Mouse (Mus musculus) limb, embryonic 11.5 days (tissue): Measurements from ENCODE around the gene Nt5dc3. TPM values are rescaled to one million over a fixed set of nuclear protein-coding genes. Genes with fewer than 3 reads are reported as not detected.

Experiments
- ATAC-seq: fragments of 200-750 bp; cut with Nextera tagmentation; 2 replicates; pipeline ENCODE4 v1.8.0; 2017; ENCODE audit warnings: low read depth; ENCODE audit not compliant: insufficient number of reproducible peaks, low FRiP score, low TSS enrichment
- DNase-seq: peaks from one replicate; pipeline ENCODE4 v3.0.0-alpha.2; 2015; ENCODE audit warnings: low spot score
- H3K27ac ChIP-seq: fragments of 300-500 bp; sonication (generic); replicated peaks from 2 replicates; pipeline ENCODE4 v1.5.1; 2014; ENCODE audit warnings: low read depth, mild to moderate bottlenecking, low read length
- H3K27me3 ChIP-seq: fragments of 300-500 bp; sonication (generic); 2 replicates; pipeline ENCODE4 v1.6.1; 2014; ENCODE audit warnings: mild to moderate bottlenecking, low read length, mixed read lengths; ENCODE audit not compliant: control insufficient read depth, insufficient read depth
- H3K36me3 ChIP-seq: fragments of 300-500 bp; sonication (generic); 2 replicates; pipeline ENCODE4 v1.6.1; 2014; ENCODE audit warnings: mild to moderate bottlenecking, low read length, moderate library complexity, mixed read lengths; ENCODE audit not compliant: control insufficient read depth, insufficient read depth
- H3K4me1 ChIP-seq: fragments of 300-500 bp; sonication (generic); 2 replicates; pipeline ENCODE4 v1.6.1; 2014; ENCODE audit warnings: low read length, mixed read lengths; ENCODE audit not compliant: control insufficient read depth, insufficient read depth
- H3K4me2 ChIP-seq: fragments of 300-500 bp; sonication (generic); 2 replicates; pipeline ENCODE4 v1.6.1; 2014; ENCODE audit warnings: low read depth, mild to moderate bottlenecking, moderate library complexity; ENCODE audit not compliant: severe bottlenecking
- H3K4me3 ChIP-seq: fragments of 300-500 bp; sonication (generic); 2 replicates; pipeline ENCODE4 v1.5.1; 2014; ENCODE audit warnings: low read depth, low read length
- H3K9ac ChIP-seq: fragments of 300-500 bp; sonication (generic); 2 replicates; pipeline ENCODE4 v1.6.1; 2014; ENCODE audit warnings: mild to moderate bottlenecking, low read length
- H3K9me3 ChIP-seq: fragments of 300-500 bp; sonication (generic); 2 replicates; pipeline ENCODE4 v1.6.1; 2016; ENCODE audit warnings: low read length; ENCODE audit not compliant: control insufficient read depth
- WGBS: fragments of 180-500 bp; shearing (Covaris S2); extraction: QIAGEN DNeasy Blood & Tissue Kit; methylation state at CpG from one replicate; pipeline ENCODE4 v1.1.7; 2014; 5-methylcytosine and 5-hydroxymethylcytosine counted together
- polyA plus RNA-seq: library from polyadenylated mRNA; unstranded; fragments of >200 nt; fragmentation: Nextera tagmentation; extraction: Ambion mirVana; gene quantifications from 2 replicates; pipeline ENCODE4 v1.2.1, GENCODE M21; 2014

Nt5dc3 gene
- 0.49 and 0.58 TPM in 2 replicates for polyA plus RNA-seq

- under 1% methylated on average over 44 of the region's 44 CpGs for WGBS
- ATAC-seq: peak; percentile 96
- peak; percentile 95 for DNase-seq
- H3K27me3 ChIP-seq: peaks cover 5% of the 10 kb centered on the region
- peak within 1 kb of the TSS; percentile 63 for H3K9ac ChIP-seq
- no peaks in the 10 kb centered on the region for H3K36me3 ChIP-seq
- peak within 1 kb of the TSS; percentile 57 for H3K4me3 ChIP-seq
- H3K27ac ChIP-seq: no peak within 1 kb of the TSS
- peaks cover 10% of the 10 kb centered on the region; the same call in 1 of the 2 replicates for H3K4me1 ChIP-seq
- H3K4me2 ChIP-seq: peak within 1 kb of the TSS; percentile 98
- no peaks in the 10 kb centered on the region for H3K9me3 ChIP-seq
Measured at GRCm38 (mm10) chr10:86778398-86779116, at the start of gene Nt5dc3. Gene Nt5dc3, plus strand, starts transcription at chr10:86779005.

- ATAC-seq: peak; percentile 37; the same call in 1 of the 2 replicates
- no peaks in the 10 kb centered on the region for H3K27me3 ChIP-seq
- no peaks in the 10 kb centered on the region for H3K36me3 ChIP-seq
- H3K9ac ChIP-seq: peak overlapping the region; percentile 52
- no peak overlapping the region for H3K27ac ChIP-seq
- no peaks in the 10 kb centered on the region for H3K9me3 ChIP-seq
- peak overlapping the region; percentile 60 for H3K4me2 ChIP-seq
- WGBS: 12% methylated on average over 22 of the region's 22 CpGs
- H3K4me3 ChIP-seq: peak overlapping the region; percentile 35
- H3K4me1 ChIP-seq: peaks cover 9% of the 10 kb centered on the region; the same call in 1 of the 2 replicates
- DNase-seq: peak; percentile 97
Measured at GRCm38 (mm10) chr10:86730823-86731499, 47.8 kb upstream of the Nt5dc3 start.

- H3K36me3 ChIP-seq: no peaks in the 10 kb centered on the region
- no peak overlapping the region for H3K4me2 ChIP-seq
- 63% methylated on average over 2 of the region's 2 CpGs for WGBS
- DNase-seq (no peak), ATAC-seq (no peak)
- no peak overlapping the region; the same call in 1 of the 2 replicates for H3K9ac ChIP-seq
- no peaks in the 10 kb centered on the region for H3K9me3 ChIP-seq
- no peaks in the 10 kb centered on the region for H3K27me3 ChIP-seq
- no peak overlapping the region; the same call in 1 of the 2 replicates for H3K4me3 ChIP-seq
- H3K27ac ChIP-seq: no peak overlapping the region
- peaks cover 9% of the 10 kb centered on the region; the same call in 1 of the 2 replicates for H3K4me1 ChIP-seq
Measured at GRCm38 (mm10) chr10:86731500-86731863, 47.3 kb upstream of the Nt5dc3 start.

GRCm38 (mm10) chr10:86735036-86735435 is 43.8 kb upstream of the Nt5dc3 start:
- 0 out of 2 replicates have a peak, but pooled peaks cover 5% of the 10 kb centered on the region for H3K4me1 ChIP-seq
- no peaks in the 10 kb centered on the region for H3K36me3 ChIP-seq
- ATAC-seq (no peak), DNase-seq (peak; percentile 24)
- H3K27ac ChIP-seq: no peak overlapping the region
- no peaks in the 10 kb centered on the region for H3K27me3 ChIP-seq
- H3K4me2 ChIP-seq: no peak overlapping the region
- no peak overlapping the region for H3K9ac ChIP-seq
- 62% methylated on average over 4 of the region's 4 CpGs for whole genome bisulfite sequencing
- H3K4me3 ChIP-seq: no peak overlapping the region
- no peaks in the 10 kb centered on the region for H3K9me3 ChIP-seq

GRCm38 (mm10) chr10:86742918-86743317 is 35.9 kb upstream of the Nt5dc3 start:
- DNase-seq (no peak), ATAC-seq (no peak)
- no peak overlapping the region for H3K4me3 ChIP-seq
- 77% methylated on average over 2 of the region's 2 CpGs for WGBS
- H3K9ac ChIP-seq: no peak overlapping the region
- H3K9me3 ChIP-seq: no peaks in the 10 kb centered on the region
- no peak overlapping the region for H3K4me2 ChIP-seq
- no peak overlapping the region for H3K27ac ChIP-seq
- H3K36me3 ChIP-seq: no peaks in the 10 kb centered on the region
- no peaks in the 10 kb centered on the region for H3K27me3 ChIP-seq
- no peaks in the 10 kb centered on the region for H3K4me1 ChIP-seq

GRCm38 (mm10) chr10:86744306-86744705 is 34.5 kb upstream of the Nt5dc3 start:
- ATAC-seq: no peak
- H3K9me3 ChIP-seq: no peaks in the 10 kb centered on the region
- WGBS: 83% methylated on average over 7 of the region's 7 CpGs
- H3K4me2 ChIP-seq: no peak overlapping the region
- no peak overlapping the region for H3K4me3 ChIP-seq
- no peak overlapping the region for H3K9ac ChIP-seq
- DNase-seq: no peak
- no peaks in the 10 kb centered on the region for H3K27me3 ChIP-seq
- no peaks in the 10 kb centered on the region for H3K36me3 ChIP-seq
- no peak overlapping the region for H3K27ac ChIP-seq
- H3K4me1 ChIP-seq: no peaks in the 10 kb centered on the region

GRCm38 (mm10) chr10:86755816-86756502 is 22.8 kb upstream of the Nt5dc3 start:
- no peak for DNase-seq
- 82% methylated on average over 6 of the region's 6 CpGs for WGBS
- ATAC-seq: no peak

GRCm38 (mm10) chr10:86757724-86758123 is 21.1 kb upstream of the Nt5dc3 start:
- ATAC-seq (no peak), DNase-seq (no peak)
- no peak overlapping the region for H3K9ac ChIP-seq
- no peak overlapping the region for H3K27ac ChIP-seq
- H3K4me3 ChIP-seq: no peak overlapping the region
- H3K4me1 ChIP-seq: no peaks in the 10 kb centered on the region; the same call in 1 of the 2 replicates
- H3K36me3 ChIP-seq: no peaks in the 10 kb centered on the region
- WGBS: 91% methylated on average over 1 of the region's 1 CpGs
- no peak overlapping the region for H3K4me2 ChIP-seq
- no peaks in the 10 kb centered on the region for H3K27me3 ChIP-seq
- no peaks in the 10 kb centered on the region for H3K9me3 ChIP-seq

More at GRCm38 (mm10) chr10:86755816-86756502, 22.8 kb upstream of the Nt5dc3 start:
- Histone ChIP-seq H3K9ac (no peak overlapping the region), H3K4me2 (no peak overlapping the region), H3K27ac (no peak overlapping the region), H3K4me3 (no peak overlapping the region), H3K4me1 (no peaks in the 10 kb centered on the region), H3K27me3 (no peaks in the 10 kb centered on the region), H3K9me3 (no peaks in the 10 kb centered on the region), H3K36me3 (no peaks in the 10 kb centered on the region)
